Mouse (Mus musculus) T-helper 1 cell (primary cell): ENCODE data around the gene Casp8ap2.

ENCODE experiments used
- in situ Hi-C: fragments of 300-600 bp; cut with MboI, MseI; formaldehyde crosslinking; loops from one replicate; pipeline ENCODE4 v1.15.1; 2025; ENCODE audit warnings: high pct_unique_total_duplicates

Casp8ap2 gene

DNA sequence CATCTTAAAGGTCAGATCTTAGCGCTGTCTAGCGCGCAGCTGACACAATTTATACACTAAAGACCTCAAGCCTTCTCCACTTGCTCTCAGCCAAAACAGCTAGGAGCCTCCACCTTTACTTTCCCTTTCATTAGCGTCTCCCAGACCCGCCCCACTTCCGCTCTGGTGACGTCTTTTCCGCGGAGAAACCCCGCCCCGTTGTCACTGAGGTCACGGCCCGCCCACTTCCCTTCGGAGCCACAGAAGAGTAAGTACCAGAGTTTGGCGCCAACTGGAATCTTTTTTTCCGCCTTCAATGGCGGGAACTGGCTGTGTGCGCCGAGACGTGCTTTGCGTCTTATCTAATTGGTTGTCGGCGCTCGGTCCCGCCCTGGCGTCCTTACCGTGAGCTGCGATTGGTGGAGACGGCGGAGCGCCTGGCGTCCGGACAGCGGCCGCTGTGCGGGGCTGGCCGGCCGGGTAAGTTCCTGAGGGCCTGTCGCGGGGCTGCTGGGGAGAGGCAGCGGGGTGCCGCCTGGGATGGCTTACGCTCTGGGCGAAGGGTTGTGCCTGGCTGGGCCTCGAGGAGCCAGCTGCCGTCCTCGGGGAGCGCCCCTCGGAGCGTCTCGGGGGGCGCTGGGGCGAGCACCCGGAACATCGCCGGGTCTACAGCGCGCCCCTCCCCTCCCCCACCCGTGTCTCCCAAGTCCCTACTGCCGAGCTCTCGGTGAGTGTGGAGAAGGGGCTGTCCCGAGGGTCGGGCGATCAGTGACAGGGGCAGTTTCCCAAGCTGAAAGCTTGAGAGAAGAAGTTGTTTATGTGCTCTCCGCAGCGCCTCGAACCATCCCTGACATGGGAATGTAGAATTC is at the start of gene Casp8ap2:
Gene Casp8ap2 (plus strand): TSS at position 418 of the 848 bp plus-strand sequence.
- in situ Hi-C loops = loop anchor here (10.0 kb wide), 1 partner anchor 560 kb away; no protein-coding TSS in a partner anchor

DNA sequence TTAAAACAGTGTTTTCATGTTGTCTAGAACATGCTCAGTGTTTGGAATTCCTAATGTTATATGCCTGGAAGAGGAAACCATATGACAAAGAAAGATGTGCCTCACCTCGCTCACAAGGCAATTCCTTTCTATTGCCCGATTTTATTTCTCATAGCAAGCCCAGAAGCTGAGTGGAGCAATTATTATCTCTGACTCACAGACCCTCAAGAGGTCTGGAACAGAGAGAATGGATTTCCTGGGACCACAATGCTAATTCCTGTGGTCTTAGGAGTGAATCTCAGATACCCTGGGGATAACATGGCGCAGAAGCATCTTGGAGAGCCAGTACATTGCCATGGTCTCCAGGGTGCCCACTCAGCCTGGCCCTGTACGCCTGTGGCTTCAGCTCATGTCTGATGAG is 46.2 kb upstream of the Casp8ap2 start:
- in situ Hi-C loops = loop anchor here (5.0 to 10.0 kb wide), 2 partner anchors 414 to 512 kb away; no protein-coding TSS in a partner anchor

- in situ Hi-C loops = loop anchor here (5.0 to 10.0 kb wide), 2 partner anchors 415 to 513 kb away; no protein-coding TSS in a partner anchor
Observed at GRCm38 (mm10) chr4:32569995-32570938, 45.0 kb upstream of the Casp8ap2 start.

- in situ Hi-C loops = no loop called here
Observed at GRCm38 (mm10) chr4:32570939-32571317, 44.3 kb upstream of the Casp8ap2 start.

GRCm38 (mm10) chr4:32571441-32571840 is 43.8 kb upstream of the Casp8ap2 start:
- in situ Hi-C loops = no loop called here

GRCm38 (mm10) chr4:32572118-32572517 is 43.1 kb upstream of the Casp8ap2 start:
- in situ Hi-C loops = no loop called here

DNA sequence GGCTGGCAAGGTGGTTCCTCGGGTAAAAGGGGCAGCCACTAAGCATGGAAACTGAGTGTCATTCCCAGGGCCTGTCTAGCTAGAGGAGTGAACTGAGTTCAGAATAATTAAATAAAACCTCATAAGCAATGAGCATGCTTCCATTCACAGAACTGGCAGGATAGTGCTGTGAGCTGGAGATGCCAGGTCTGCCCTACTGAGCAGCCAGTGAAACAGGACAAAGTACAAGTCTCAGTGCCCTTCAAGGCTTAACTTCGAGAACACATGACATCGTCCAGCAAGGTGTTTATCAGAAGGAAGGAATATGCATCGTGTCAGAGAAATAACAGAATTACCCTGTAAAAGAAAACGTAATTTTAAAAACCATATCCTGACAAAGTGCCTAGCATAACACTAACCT is 41.7 kb upstream of the Casp8ap2 start:
- in situ Hi-C loops = no loop called here

DNA sequence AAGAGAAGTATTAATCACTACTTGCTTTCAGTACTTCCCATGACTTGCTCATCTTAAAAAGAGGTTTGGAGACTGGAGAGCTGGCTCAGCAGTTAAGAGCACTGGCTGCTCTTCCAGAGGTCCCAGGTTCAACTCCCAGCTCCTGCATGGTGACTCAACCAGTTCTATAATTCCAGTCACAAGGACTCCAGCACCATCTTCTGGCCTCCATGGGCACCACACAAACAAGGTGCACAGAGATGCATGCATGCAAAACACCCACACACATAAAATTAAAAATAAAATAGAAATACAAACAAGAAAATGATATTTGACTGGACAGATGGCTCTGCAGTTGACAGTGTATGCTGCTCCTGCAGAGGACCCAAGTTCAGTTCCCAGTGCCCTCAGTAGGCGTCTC is 40.6 kb upstream of the Casp8ap2 start:
- in situ Hi-C loops = no loop called here

GRCm38 (mm10) chr4:32575165-32575564 is 40.1 kb upstream of the Casp8ap2 start:
- in situ Hi-C loops = no loop called here

GRCm38 (mm10) chr4:32579850-32580249 is 35.4 kb upstream of the Casp8ap2 start:
- in situ Hi-C loops = no loop called here

DNA sequence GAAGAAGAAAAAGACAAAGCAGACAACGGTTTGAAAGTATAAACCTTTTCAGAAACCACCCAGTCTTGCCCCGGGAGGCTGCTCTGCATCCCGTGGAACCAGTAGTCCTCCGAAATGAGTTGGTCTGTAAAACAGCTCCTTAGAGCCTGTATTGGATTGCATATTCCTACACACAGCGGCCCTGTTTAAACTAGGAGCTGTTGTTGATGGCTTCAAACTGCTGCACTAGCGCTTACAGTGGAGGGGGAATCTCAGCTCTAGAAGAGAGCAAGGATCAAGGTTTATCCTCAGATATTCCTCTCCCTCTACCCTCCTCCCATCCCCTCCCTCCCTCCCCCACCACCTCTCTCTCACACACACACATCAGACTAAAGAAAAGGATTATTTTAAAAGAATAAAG is 31.1 kb upstream of the Casp8ap2 start:
- in situ Hi-C loops = no loop called here

DNA sequence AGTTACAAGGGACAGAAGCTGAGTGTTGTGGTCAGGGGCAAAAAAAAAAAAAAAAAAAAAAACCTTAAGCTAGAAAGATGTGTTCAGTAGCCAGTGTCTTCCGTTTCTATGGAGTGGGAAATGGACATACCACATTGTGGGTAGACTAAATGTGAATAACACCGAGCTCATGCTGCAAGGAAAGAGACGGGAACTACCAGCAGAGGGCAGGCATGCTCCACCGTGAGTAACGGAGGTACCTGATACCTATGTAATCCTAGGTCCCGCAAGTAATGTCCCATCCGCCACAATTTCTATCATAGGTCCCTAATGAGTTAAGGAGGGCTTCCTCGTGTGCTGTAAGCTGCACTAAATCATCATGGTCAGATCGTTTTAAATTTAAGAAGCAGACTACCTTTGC is 28.7 kb upstream of the Casp8ap2 start:
- in situ Hi-C loops = loop anchor here (5.0 kb wide), 1 partner anchor 66 kb away; no protein-coding TSS in a partner anchor

GRCm38 (mm10) chr4:32587543-32587942 is 27.7 kb upstream of the Casp8ap2 start:
- in situ Hi-C loops = loop anchor here (5.0 kb wide), 1 partner anchor 65 kb away; no protein-coding TSS in a partner anchor

DNA sequence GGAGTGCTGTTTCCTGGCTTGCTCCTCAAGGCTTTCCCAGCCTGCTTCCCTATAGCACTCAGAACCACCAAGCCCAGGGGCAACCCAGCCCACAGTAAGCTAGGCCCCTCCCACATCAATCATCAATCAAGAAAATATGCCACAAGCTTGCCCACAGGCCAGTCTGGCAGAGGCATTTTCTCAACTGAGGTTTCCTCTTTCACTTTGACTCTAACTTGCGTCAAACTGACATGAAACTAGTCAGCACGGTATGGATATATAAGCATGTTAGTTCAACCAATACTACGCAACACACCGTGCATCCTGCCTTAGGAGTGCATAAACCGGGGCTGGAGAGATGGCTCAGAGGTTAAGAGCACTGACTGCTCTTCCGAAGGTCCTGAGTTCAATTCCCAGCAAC is 27.0 kb upstream of the Casp8ap2 start:
- in situ Hi-C loops = loop anchor here (5.0 kb wide), 1 partner anchor 64 kb away; no protein-coding TSS in a partner anchor

DNA sequence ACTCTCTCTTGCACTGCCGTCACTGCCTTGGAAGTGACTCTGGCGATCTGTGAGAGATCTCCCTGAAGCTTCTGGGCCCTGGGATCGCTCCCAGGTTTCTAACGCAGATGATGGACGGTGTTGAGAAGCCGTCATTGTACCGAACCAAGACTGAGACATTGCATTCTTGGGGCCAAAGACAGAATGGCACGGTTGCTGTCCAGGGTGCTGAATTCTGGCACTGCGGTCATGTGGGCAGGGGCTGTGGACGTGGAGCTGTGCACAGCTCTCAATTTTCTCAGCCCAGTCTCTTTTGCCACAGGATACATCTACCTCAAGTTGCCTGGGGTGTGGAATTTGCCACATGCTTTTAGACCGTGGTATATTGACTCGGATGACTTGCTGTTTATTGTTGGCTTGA is 14.1 kb upstream of the Casp8ap2 start:
- in situ Hi-C loops = loop anchor here (10.0 kb wide), 1 partner anchor 254 kb away; no protein-coding TSS in a partner anchor

- in situ Hi-C loops = loop anchor here (10.0 kb wide), 1 partner anchor 252 kb away; no protein-coding TSS in a partner anchor
Observed at GRCm38 (mm10) chr4:32602660-32603059, 12.6 kb upstream of the Casp8ap2 start, which contains the start of gene Gja10. Gene Gja10 (minus strand): TSS chr4:32602760.

GRCm38 (mm10) chr4:32621637-32622036 is 6.4 kb downstream of the Casp8ap2 start:
- in situ Hi-C loops = no loop called here

DNA sequence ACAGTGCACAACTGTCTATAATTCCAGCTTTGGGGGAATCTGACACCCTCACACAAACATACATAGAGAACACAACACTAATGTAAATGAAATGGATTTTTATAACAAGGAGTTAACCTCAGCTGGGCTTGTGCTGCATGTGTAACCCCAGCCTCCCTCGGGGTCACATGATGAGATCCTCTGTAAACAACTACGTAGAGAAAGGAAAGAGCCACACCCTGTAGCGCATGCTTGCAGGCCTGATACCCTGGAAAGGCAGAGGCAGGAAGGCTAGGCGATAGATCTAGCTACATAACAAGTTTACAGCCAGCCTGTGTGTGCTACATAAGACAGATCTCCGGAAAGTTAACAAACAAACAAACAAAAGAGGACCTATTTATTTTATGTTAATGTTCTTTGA is 36.4 kb downstream of the Casp8ap2 start:
- in situ Hi-C loops = loop anchor here (5.0 kb wide), 1 partner anchor 64 kb away; no protein-coding TSS in a partner anchor

GRCm38 (mm10) chr4:32656146-32656904 is 41.1 kb downstream of the Casp8ap2 start:
- in situ Hi-C loops = no loop called here

GRCm38 (mm10) chr4:32656918-32657662 is 41.8 kb downstream of the Casp8ap2 start, which contains the start of gene Mdn1:
Gene Mdn1 (plus strand): TSS chr4:32657119.
- in situ Hi-C loops = no loop called here
